Mouse (Mus musculus) liver, embryonic 14.5 days (tissue): ENCODE data around the gene Lsm11. TPM values are rescaled to one million over a fixed set of nuclear protein-coding genes. Genes with fewer than 3 reads are reported as not detected.

Experiments used
- ATAC-seq: fragments of 200-750 bp; cut with Nextera tagmentation; 2 replicates; pipeline ENCODE4 v1.8.0; 2017; ENCODE audit warnings: moderate number of reproducible peaks, mild to moderate bottlenecking, moderate library complexity; ENCODE audit not compliant: insufficient read depth
- DNase-seq, 3 experiments: peaks; one replicate each; pipeline ENCODE4 v3.0.0-alpha.2; 2012 to 2013; ENCODE audit warnings: low read depth in 3 of 3, low spot score in 3 of 3
- H3K27ac ChIP-seq: fragments of 300-500 bp; sonication (generic); 2 replicates; pipeline ENCODE4 v1.5.1; 2014; ENCODE audit warnings: moderate library complexity, mild to moderate bottlenecking, control low read depth, inconsistent platforms
- H3K27me3 ChIP-seq: fragments of 300-500 bp; sonication (generic); 2 replicates; pipeline ENCODE4 v1.6.1; 2014; ENCODE audit warnings: mild to moderate bottlenecking, low read length, moderate library complexity; ENCODE audit not compliant: control insufficient read depth, insufficient read depth
- H3K36me3 ChIP-seq: fragments of 300-500 bp; sonication (generic); replicated peaks from 2 replicates; pipeline ENCODE4 v1.6.1; 2014; ENCODE audit warnings: low read depth; ENCODE audit not compliant: control insufficient read depth, insufficient read depth
- H3K4me1 ChIP-seq, 2 experiments: fragments of 200-500 bp in 1 of 2; fragments of 300-500 bp in 1 of 2; sonication (generic) in 1 of 2; replicated peaks; 2 replicates each; pipeline ENCODE4 v1.6.1; 2012 to 2014; ENCODE audit warnings: antibody characterized with exemption in 1 of 2, inconsistent platforms in 1 of 2, low read length in 1 of 2; ENCODE audit not compliant: control insufficient read depth in 2 of 2, insufficient read depth in 2 of 2
- H3K4me2 ChIP-seq: fragments of 300-500 bp; sonication (generic); 2 replicates; pipeline ENCODE4 v1.6.1; 2014; ENCODE audit warnings: low read depth, mild to moderate bottlenecking, control low read depth, moderate library complexity
- H3K4me3 ChIP-seq, 2 experiments: fragments of 200-500 bp in 1 of 2; fragments of 300-500 bp in 1 of 2; sonication (generic) in 1 of 2; 2 replicates each; pipeline ENCODE4 v1.5.1; 2012 to 2014; ENCODE audit warnings: low read depth in 2 of 2, low read length in 2 of 2, mild to moderate bottlenecking in 2 of 2, control low read depth in 1 of 2, inconsistent platforms in 1 of 2, moderate library complexity in 1 of 2; ENCODE audit not compliant: insufficient read depth in 1 of 2
- H3K9ac ChIP-seq: fragments of 300-500 bp; sonication (generic); replicated peaks from 2 replicates; pipeline ENCODE4 v1.6.1; 2014; ENCODE audit warnings: mild to moderate bottlenecking, control low read depth, moderate library complexity
- H3K9me3 ChIP-seq: fragments of 300-500 bp; sonication (generic); 2 replicates; pipeline ENCODE4 v1.6.1; 2016; ENCODE audit warnings: low read length, mixed read lengths; ENCODE audit not compliant: control insufficient read depth
- CTCF ChIP-seq: IDR thresholded peaks from 2 replicates; pipeline ENCODE4 v1.5.1; 2016; ENCODE audit warnings: antibody characterized with exemption, low read depth, control low read depth
- EP300 ChIP-seq: IDR thresholded peaks from 2 replicates; pipeline ENCODE4 v1.6.1; 2016; ENCODE audit warnings: antibody characterized with exemption, low read depth
- WGBS: fragments of 180-500 bp; shearing (Covaris S2); extraction: QIAGEN DNeasy Blood & Tissue Kit; methylation state at CpG from one replicate; pipeline ENCODE4 v1.1.7; 2014; ENCODE audit not compliant: insufficient replicate concordance; 5-methylcytosine and 5-hydroxymethylcytosine counted together
- polyA plus RNA-seq, 2 experiments: library from polyadenylated mRNA; depleted of rRNA in 1 of 2; stranded (reverse) in 1 of 2; unstranded in 1 of 2; fragments of >200 nt; fragmentation: Nextera tagmentation in 1 of 2; extraction: Ambion mirVana in 1 of 2; gene quantifications; 2 replicates each; pipeline versions ENCODE4 v1.2.1 to v1.2.3; 2012 to 2014

Gene Lsm11
- polyA plus RNA-seq, 2 experiments = 2.5 to 3.4 TPM

GRCm38 (mm10) chr11:45943108-45943705, 1.5 kb downstream of the Lsm11 start:
- ATAC-seq = no peak
- Histone ChIP-seq H3K9ac (peak overlapping the region; percentile 79), H3K4me2 (peak overlapping the region; percentile 99), H3K9me3 (no peaks in the 10 kb centered on the region), H3K36me3 (no peaks in the 10 kb centered on the region; the same call in 1 of the 2 replicates), H3K4me1 (peaks cover 5 to 8% of the 10 kb centered on the region in 2 experiments), H3K27me3 (no peaks in the 10 kb centered on the region), H3K27ac (no peak overlapping the region), H3K4me3 (peak overlapping the region; percentile 81 to 96; a peak in 3 of 4 replicates)
- no peak for DNase-seq
- no peak for TF ChIP-seq CTCF
- TF ChIP-seq EP300 = no peak
- 71% methylated on average over 7 of the region's 7 CpGs for WGBS

GRCm38 (mm10) chr11:45942281-45942680, 2.5 kb downstream of the Lsm11 start:
- Histone ChIP-seq H3K4me1 (peaks cover 5 to 8% of the 10 kb centered on the region in 2 experiments), H3K27ac (no peak overlapping the region), H3K27me3 (no peaks in the 10 kb centered on the region), H3K4me3 (no peak overlapping the region), H3K9me3 (no peaks in the 10 kb centered on the region), H3K4me2 (no peak overlapping the region), H3K36me3 (no peaks in the 10 kb centered on the region; the same call in 1 of the 2 replicates), H3K9ac (no peak overlapping the region)
- 86% methylated on average over 7 of the region's 7 CpGs for WGBS
- DNase-seq (no peak), ATAC-seq (no peak)
- TF ChIP-seq CTCF (no peak), EP300 (no peak)

- Histone ChIP-seq H3K4me2 (no peak overlapping the region), H3K36me3 (peaks cover 3% of the 10 kb centered on the region), H3K27me3 (no peaks in the 10 kb centered on the region), H3K4me1 (peaks cover 5 to 8% of the 10 kb centered on the region in 2 experiments), H3K27ac (no peak overlapping the region), H3K4me3 (no peak overlapping the region), H3K9me3 (no peaks in the 10 kb centered on the region), H3K9ac (no peak overlapping the region)
- TF ChIP-seq CTCF (no peak), EP300 (no peak)
- no peak for ATAC-seq
- WGBS = 68% methylated on average over 8 of the region's 8 CpGs
- DNase-seq = no peak
Measured at GRCm38 (mm10) chr11:45938917-45939316, 5.8 kb downstream of the Lsm11 start.

GRCm38 (mm10) chr11:45937478-45937877, 7.3 kb downstream of the Lsm11 start:
- Histone ChIP-seq H3K27me3 (no peaks in the 10 kb centered on the region), H3K36me3 (peaks cover 7% of the 10 kb centered on the region), H3K4me3 (no peak overlapping the region), H3K4me2 (no peak overlapping the region), H3K9me3 (no peaks in the 10 kb centered on the region), H3K4me1 (no peaks in the 10 kb centered on the region; a peak in 1 of 4 replicates), H3K27ac (no peak overlapping the region), H3K9ac (no peak overlapping the region)
- ATAC-seq (no peak), DNase-seq (no peak)
- TF ChIP-seq EP300 (no peak), CTCF (no peak)
- 84% methylated on average over 8 of the region's 8 CpGs for WGBS

- no peak for DNase-seq
- TF ChIP-seq CTCF (no peak), EP300 (no peak)
- Histone ChIP-seq H3K27me3 (no peaks in the 10 kb centered on the region), H3K27ac (no peak overlapping the region), H3K4me3 (no peak overlapping the region), H3K9me3 (no peaks in the 10 kb centered on the region), H3K36me3 (peaks cover 7% of the 10 kb centered on the region), H3K4me1 (no peaks in the 10 kb centered on the region), H3K9ac (no peak overlapping the region), H3K4me2 (no peak overlapping the region)
- no peak for ATAC-seq
- WGBS = 76% methylated on average over 10 of the region's 10 CpGs
Measured at GRCm38 (mm10) chr11:45932771-45933170, 12.0 kb downstream of the Lsm11 start.
